Mouse (Mus musculus) cerebellum, adult (tissue): ENCODE measurements at regions not wholly inside any gene's neighbourhood (a gene's known extent, or its start where the extent isn't known, plus 50 kb on each side); places are given as distances from the start of the nearest gene placed in this dataset.
A peak's percentile ranks its signal among the peaks of the same experiment; 100 is the strongest.

ENCODE experiments used
- ATAC-seq: cut with Nextera tagmentation; 2 replicates; pipeline ENCODE4 v1.9.2; 2017; ENCODE audit warnings: mild to moderate bottlenecking, moderate library complexity, mixed read lengths; ENCODE audit not compliant: insufficient number of reproducible peaks, low FRiP score, low TSS enrichment

- ATAC-seq = no peak
These were observed 981.0 kb upstream of the Lrrc6 start for GRCm38 (mm10) chr15:67481733-67482132.

GRCm38 (mm10) chr15:67474325-67474724 lies 973.6 kb upstream of the Lrrc6 start:
- no peak for ATAC-seq

- ATAC-seq = no peak
These were observed 972.3 kb upstream of the Lrrc6 start for GRCm38 (mm10) chr15:67472979-67473378.

GRCm38 (mm10) chr15:67471283-67471682 lies 970.6 kb upstream of the Lrrc6 start:
- no peak for ATAC-seq

GRCm38 (mm10) chr15:67470036-67470435 lies 969.3 kb upstream of the Lrrc6 start:
- ATAC-seq = no peak

- no peak for ATAC-seq
These were observed 967.0 kb upstream of the Lrrc6 start for GRCm38 (mm10) chr15:67467404-67468345.

GRCm38 (mm10) chr15:67462863-67463262 lies 962.2 kb upstream of the Lrrc6 start:
- no peak for ATAC-seq

- no peak for ATAC-seq
These were observed 959.7 kb upstream of the Lrrc6 start for GRCm38 (mm10) chr15:67460384-67460783.

GRCm38 (mm10) chr15:67434284-67434683 lies 933.6 kb upstream of the Lrrc6 start:
- peak; percentile 65 for ATAC-seq

GRCm38 (mm10) chr15:67423922-67424321 lies 923.2 kb upstream of the Lrrc6 start:
- no peak for ATAC-seq

- ATAC-seq = no peak
These were observed 921.7 kb upstream of the Lrrc6 start for GRCm38 (mm10) chr15:67422277-67422953.

- ATAC-seq = no peak
These were observed 920.1 kb upstream of the Lrrc6 start for GRCm38 (mm10) chr15:67420776-67421175.

GRCm38 (mm10) chr15:67419733-67420132 lies 919.0 kb upstream of the Lrrc6 start:
- no peak for ATAC-seq

- no peak for ATAC-seq
These were observed 917.0 kb upstream of the Lrrc6 start for GRCm38 (mm10) chr15:67417742-67418163.

GRCm38 (mm10) chr15:67415840-67416239 lies 915.1 kb upstream of the Lrrc6 start:
- ATAC-seq = no peak

GRCm38 (mm10) chr15:67414371-67414930 lies 913.7 kb upstream of the Lrrc6 start:
- no peak for ATAC-seq

- no peak for ATAC-seq
These were observed 912.9 kb upstream of the Lrrc6 start for GRCm38 (mm10) chr15:67413581-67413980.

- ATAC-seq = no peak
These were observed 911.7 kb upstream of the Lrrc6 start for GRCm38 (mm10) chr15:67412394-67412793.

GRCm38 (mm10) chr15:67411657-67412056 lies 910.9 kb upstream of the Lrrc6 start:
- ATAC-seq = no peak

GRCm38 (mm10) chr15:67410012-67410411 lies 909.3 kb upstream of the Lrrc6 start:
- ATAC-seq = no peak

- ATAC-seq = no peak
These were observed 908.3 kb upstream of the Lrrc6 start for GRCm38 (mm10) chr15:67408871-67409559.
